Mouse (Mus musculus) left cerebral cortex, postnatal 14 days (tissue): ENCODE data around the gene Reep3. TPM values are rescaled to one million over a fixed set of nuclear protein-coding genes. Genes with fewer than 3 reads are reported as not detected.

Experiments
- DNase-seq, 2 experiments: peaks; one replicate each; pipeline ENCODE4 v3.0.0; 2021 to 2022; ENCODE audit warnings: low spot score in 2 of 2, mixed read lengths in 1 of 2
- intact Hi-C: fragments of 180-260 bp; cut with DNase I; formaldehyde crosslinking; loops from one replicate; pipeline ENCODE4 v1.15.1; 2025
- long read RNA-seq, 2 experiments: library from polyadenylated mRNA; stranded (forward); transcript quantifications; one replicate each; pipeline ENCODE4 v2.0.0; 2021
- total RNA-seq, 2 experiments: library from RNA; stranded (reverse); gene quantifications; 2 replicates each; pipeline ENCODE4 v1.2.3; 2021

Reep3 gene
- 10 to 100 TPM; 24.2 to 26.3 TPM for total RNA-seq
- long read RNA-seq, experiment 1, full-length matches to known transcripts = 8 of 13 reads
- long read RNA-seq, experiment 1, partial matches to known transcripts = 1 of 13 reads
- long read RNA-seq, experiment 1, other reads (novel, unspliced or antisense) = 4 of 13 reads
- long read RNA-seq, experiment 2, full-length matches to known transcripts = 8 of 10 reads
- long read RNA-seq, experiment 2, partial matches to known transcripts = 1 of 10 reads
- long read RNA-seq, experiment 2, other reads (novel, unspliced or antisense) = 1 of 10 reads

GRCm38 (mm10) chr10:67096621-67097436, at the start of gene Reep3:
TSS of gene Reep3 (minus strand) at chr10:67096945.
- intact Hi-C loops = loop anchor here (5.0 kb wide), 2 partner anchors 40 to 185 kb away; no protein-coding TSS in a partner anchor
- peak; percentile 31 to 59 for DNase-seq

DNA sequence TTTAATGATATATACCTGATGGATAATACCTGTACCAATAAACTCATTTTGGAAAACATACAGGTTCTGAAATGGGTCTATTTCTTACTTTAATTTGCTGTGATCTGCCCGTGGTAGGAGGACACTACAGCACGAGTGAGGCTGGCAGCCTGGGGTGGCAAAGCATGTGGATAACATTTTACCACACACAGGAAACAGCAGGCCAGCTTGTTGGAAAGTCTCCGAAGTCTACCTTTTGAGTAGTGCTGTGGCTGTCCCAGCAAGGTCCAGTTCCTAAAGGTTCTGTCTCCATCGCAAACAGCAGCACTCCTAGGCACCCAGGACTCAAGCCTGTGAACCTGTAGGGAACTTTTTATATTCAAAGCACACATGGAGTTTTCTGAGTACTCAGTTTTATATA, 48.9 kb upstream of the Reep3 start:
- no peak for DNase-seq
- intact Hi-C loops = no loop called here

GRCm38 (mm10) chr10:67144269-67144668, 47.5 kb upstream of the Reep3 start:
- no peak for DNase-seq
- intact Hi-C loops = no loop called here

DNA sequence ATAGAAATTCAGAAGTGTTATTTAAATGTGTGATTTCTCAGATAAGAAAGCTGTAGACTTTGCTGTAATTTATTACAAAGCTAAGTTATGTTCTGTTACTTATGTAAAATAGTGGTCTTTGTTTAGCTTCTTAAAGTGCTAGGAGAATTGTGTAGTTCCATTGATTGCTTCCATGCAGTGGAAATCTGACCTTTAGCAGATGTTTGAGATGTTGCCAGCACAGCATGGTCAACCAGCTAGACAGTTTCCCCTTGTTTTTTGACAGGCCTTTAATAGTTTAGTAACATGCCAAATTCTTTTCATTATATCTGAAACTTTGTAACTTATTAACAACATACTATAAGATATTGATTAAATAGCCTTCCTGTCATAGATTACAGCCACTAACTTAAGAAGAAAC, 46.9 kb upstream of the Reep3 start:
- intact Hi-C loops = no loop called here
- no peak for DNase-seq

DNA sequence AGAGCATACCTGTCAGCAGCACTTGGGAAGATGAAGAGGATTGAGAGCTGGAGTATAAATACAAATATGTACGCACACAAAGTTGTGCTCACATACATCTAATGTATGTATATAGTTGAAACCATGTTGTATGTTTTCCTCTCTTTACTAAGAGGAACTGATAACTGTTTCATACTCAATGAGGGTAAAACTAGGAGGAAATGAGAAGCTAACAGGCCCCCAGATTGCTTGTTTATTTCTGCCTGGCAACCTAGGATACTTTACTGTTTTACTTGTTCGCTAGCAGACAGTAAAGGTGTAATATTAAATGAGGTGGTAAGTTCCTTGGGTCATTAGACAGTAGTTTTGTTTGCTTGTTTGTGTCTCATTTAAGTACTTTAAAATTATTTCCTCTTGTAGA, 40.7 kb upstream of the Reep3 start:
- no peak for DNase-seq
- intact Hi-C loops = no loop called here

DNA sequence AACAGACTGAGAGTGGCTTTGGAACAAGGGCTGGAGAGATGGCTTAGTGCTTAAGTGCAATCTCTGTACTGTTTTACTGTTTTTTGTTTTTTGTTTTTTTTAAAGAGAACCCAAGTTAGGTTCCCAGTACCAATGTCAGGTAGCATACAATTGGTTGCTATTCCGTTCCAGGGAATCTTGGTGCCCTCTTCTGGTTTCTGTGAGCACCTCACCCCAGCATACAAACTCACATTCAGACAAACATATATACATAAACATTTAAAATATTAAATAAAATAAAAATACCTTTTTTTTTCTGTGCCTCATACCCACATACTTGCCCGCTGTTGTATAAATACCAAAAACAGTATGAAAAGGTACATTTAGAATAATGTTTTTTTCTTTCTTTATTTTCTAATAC, 37.6 kb upstream of the Reep3 start:
- intact Hi-C loops = no loop called here
- no peak for DNase-seq

GRCm38 (mm10) chr10:67131709-67132108, 35.0 kb upstream of the Reep3 start:
- intact Hi-C loops = no loop called here
- no peak for DNase-seq

GRCm38 (mm10) chr10:67129531-67129930, 32.8 kb upstream of the Reep3 start:
- DNase-seq = peak in 1 of 2 experiments; percentile 28
- intact Hi-C loops = loop anchor here (5.0 kb wide), 2 partner anchors 58 to 107 kb away; no protein-coding TSS in a partner anchor

GRCm38 (mm10) chr10:67126859-67127758, 30.4 kb upstream of the Reep3 start:
- intact Hi-C loops = loop anchor here (5.0 kb wide), 2 partner anchors 60 to 105 kb away; no protein-coding TSS in a partner anchor
- no peak for DNase-seq

- DNase-seq = peak; percentile 73 to 91
- intact Hi-C loops = loop anchor here (5.0 kb wide), 2 partner anchors 61 to 104 kb away; no protein-coding TSS in a partner anchor
Measured at GRCm38 (mm10) chr10:67126061-67126858, 29.5 kb upstream of the Reep3 start.

DNA sequence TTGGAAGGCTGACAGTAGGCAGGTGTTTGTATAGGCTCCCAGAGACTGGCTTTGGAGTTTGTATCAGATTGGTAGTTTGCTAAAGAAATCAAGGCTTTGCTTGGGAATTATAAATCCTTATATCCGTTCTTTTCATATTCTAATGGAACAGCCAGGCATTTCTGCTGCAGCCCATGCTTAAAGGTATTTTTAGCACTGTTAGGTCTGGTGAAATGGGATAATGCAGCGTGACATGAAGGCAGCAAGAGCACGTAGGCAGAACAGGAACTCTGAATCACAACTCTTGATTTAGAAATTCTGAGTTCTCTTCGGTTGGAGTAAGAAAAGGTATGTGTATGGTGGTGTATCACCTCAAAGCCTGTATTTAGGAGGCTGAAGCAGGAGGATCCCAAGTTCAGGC, 27.4 kb upstream of the Reep3 start:
- no peak for DNase-seq
- intact Hi-C loops = no loop called here

GRCm38 (mm10) chr10:67123756-67124155, 27.0 kb upstream of the Reep3 start:
- no peak for DNase-seq
- intact Hi-C loops = no loop called here

- intact Hi-C loops = no loop called here
- no peak for DNase-seq
Measured at GRCm38 (mm10) chr10:67120640-67121039, 23.9 kb upstream of the Reep3 start.

DNA sequence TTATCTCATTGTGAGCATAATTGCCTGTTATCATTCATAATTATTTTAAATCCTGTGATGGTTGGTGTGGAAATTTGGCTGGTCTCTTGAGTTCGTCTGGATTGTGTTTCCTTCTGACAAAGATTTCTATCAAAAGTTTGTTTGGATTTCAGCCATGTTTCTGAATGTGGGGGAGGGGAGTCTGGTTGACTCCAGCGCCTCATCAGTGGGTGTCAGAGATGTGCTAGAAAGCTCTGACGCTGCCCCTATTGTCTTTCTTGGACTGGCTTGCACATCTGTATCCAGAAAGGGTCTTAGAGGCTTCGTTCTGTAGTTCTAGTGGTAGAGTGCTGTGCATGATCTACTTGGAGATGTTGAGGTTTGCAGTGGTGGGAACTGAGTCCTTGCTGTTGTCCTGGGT, 23.4 kb upstream of the Reep3 start:
- no peak for DNase-seq
- intact Hi-C loops = no loop called here

GRCm38 (mm10) chr10:67119291-67119690, 22.5 kb upstream of the Reep3 start:
- intact Hi-C loops = no loop called here
- no peak for DNase-seq

DNA sequence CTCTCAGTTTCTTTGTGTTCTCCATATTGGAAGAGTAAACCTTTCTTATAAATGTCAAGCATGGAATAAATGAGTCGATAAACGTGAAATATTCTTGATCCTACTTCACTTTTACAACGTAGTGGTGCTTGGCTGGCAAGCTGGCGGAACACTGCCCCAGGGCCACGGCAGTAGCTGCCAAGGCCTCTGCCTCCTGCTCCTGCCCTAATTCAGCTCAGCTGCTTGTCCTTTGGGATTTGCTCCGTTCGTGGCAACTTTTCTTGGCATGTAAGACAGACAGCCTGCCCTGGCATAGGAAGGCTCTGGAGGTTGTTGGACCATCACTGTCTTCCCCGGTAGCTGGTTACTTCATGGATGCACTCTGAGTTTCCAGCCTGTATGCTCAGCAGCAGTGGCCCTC, 19.5 kb upstream of the Reep3 start:
- intact Hi-C loops = no loop called here
- no peak for DNase-seq

DNA sequence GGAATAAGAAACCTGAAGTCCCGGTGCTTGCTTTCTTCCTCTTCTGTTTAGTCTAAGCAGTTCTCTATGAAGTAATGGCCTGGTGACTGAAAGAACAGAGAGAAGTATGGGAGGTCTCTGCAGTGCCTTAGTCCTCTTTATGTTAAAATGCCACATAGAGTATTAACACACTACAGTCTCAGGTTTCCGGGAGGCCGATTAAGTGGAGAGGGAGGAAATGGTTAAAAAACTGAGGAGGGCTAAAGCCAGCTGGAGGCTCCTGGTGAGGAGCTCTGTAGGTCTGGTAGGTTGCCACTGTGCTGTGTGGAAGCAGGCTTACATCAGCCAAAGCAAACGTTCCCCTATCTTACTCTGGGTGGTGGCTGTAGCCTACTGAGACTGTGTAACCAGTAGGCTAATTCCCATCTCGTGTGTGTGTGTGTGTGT, 18.9 kb upstream of the Reep3 start:
- intact Hi-C loops = no loop called here
- DNase-seq = no peak

DNA sequence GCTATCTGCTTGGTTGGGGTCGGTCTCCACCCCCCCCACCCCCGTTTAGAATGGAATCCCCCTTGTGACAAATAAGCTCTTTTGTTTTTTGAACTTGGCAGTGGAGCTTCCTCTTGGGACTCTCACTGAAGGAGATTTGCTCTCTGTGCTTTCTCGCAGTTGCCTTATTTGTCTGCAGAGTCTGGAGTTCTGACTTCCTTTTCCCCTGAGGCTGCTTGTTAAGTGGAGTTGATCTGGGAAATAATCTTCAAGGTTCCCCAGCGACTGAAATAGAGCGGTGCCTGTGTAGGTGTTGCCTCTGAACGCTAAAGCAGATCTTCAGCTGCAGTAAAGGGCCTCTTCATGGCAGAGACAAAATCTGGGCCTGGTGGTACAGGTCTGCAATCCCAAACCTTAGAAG, 18.4 kb upstream of the Reep3 start:
- intact Hi-C loops = no loop called here

DNA sequence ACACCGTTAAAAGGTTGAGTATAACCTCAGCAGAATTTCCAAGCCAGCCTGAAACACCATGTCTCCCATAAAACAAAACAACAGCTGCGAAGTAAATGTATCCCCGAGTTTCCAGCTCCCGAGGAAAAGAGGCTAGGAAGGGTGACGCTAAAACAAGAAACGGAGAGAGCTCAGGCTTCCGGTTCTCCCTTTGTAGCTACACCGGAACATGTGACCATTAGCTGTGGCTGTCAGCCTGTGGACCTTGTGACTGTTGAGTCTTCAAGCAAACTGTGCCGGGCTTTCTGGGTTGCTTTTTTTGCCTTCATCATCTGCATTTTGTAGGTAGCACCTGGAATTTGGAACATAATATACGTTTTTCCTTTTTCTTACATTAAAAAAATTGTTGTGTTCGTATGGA, 17.1 kb upstream of the Reep3 start:
- intact Hi-C loops = no loop called here
- DNase-seq = no peak

More for the DNA sequence above, 18.4 kb upstream of the Reep3 start:
- DNase-seq = peak in 1 of 2 experiments; percentile 35
